Mouse (Mus musculus) colon, adult 2 months (tissue): ENCODE data around the gene Tbc1d13. TPM values are rescaled to one million over a fixed set of nuclear protein-coding genes. Genes with fewer than 3 reads are reported as not detected.

Experiments
- polyA plus RNA-seq: library from polyadenylated mRNA; depleted of rRNA; stranded (reverse); fragments of >200 nt; gene quantifications from 2 replicates; pipeline ENCODE4 v1.2.3, GENCODE M21; 2012; rRNA removed

The Tbc1d13 gene
- polyA plus RNA-seq, result 75.8 and 91.2 TPM in 2 replicates

GRCm38 (mm10) chr2:30133613-30134377, at the start of gene Tbc1d13:
Gene Tbc1d13, plus strand, starts transcription at chr2:30133746.

GRCm38 (mm10) chr2:30093471-30094207, 39.9 kb upstream of the Tbc1d13 start, which contains the start of gene Zdhhc12:
Gene Zdhhc12, minus strand, starts transcription at chr2:30093648.

GRCm38 (mm10) chr2:30124472-30125274, 8.9 kb upstream of the Tbc1d13 start, which contains the start of gene Zer1:
Gene Zer1, minus strand, starts transcription at chr2:30124585.

GRCm38 (mm10) chr2:30171371-30171996, 37.9 kb downstream of the Tbc1d13 start, which contains the start of gene Endog:
Gene Endog, plus strand, starts transcription at chr2:30171493.

GRCm38 (mm10) chr2:30177700-30178675, 44.4 kb downstream of the Tbc1d13 start, which contains the start of gene Spout1:
Gene Spout1, minus strand, starts transcription at chr2:30178459.

Other genes with a start within 250 kb of the Tbc1d13 start
- 16.4 and 21.7 TPM in 2 replicates for gene Odf2, start 244.5 kb upstream of the Tbc1d13 start, polyA plus RNA-seq
- 8.3 and 9.2 TPM in 2 replicates for gene Gle1, start 198.3 kb upstream of the Tbc1d13 start, polyA plus RNA-seq
- gene Sptan1, start 168.2 kb upstream of the Tbc1d13 start, polyA plus RNA-seq, result 160 and 186 TPM in 2 replicates
- gene Wdr34, start 84.9 kb upstream of the Tbc1d13 start, polyA plus RNA-seq, result 18.5 and 22.8 TPM in 2 replicates
- gene Set, start 76.4 kb upstream of the Tbc1d13 start, polyA plus RNA-seq, result 46.7 and 50.3 TPM in 2 replicates
- 14.7 and 16.2 TPM in 2 replicates for gene Pkn3, start 56.1 kb upstream of the Tbc1d13 start, polyA plus RNA-seq
- gene Zdhhc12, start 40.1 kb upstream of the Tbc1d13 start, polyA plus RNA-seq, result 85.4 and 112 TPM in 2 replicates
- 45.7 and 48.3 TPM in 2 replicates for gene Zer1, start 9.2 kb upstream of the Tbc1d13 start, polyA plus RNA-seq
- gene Endog, start 37.7 kb downstream of the Tbc1d13 start, polyA plus RNA-seq, result 83.8 and 112 TPM in 2 replicates
- 25.0 and 27.7 TPM in 2 replicates for gene Spout1, start 44.7 kb downstream of the Tbc1d13 start, polyA plus RNA-seq
- 48.9 and 55.1 TPM in 2 replicates for gene Kyat1, start 72.1 kb downstream of the Tbc1d13 start, polyA plus RNA-seq
- gene Lrrc8a, start 104.0 kb downstream of the Tbc1d13 start, polyA plus RNA-seq, result 38.6 and 42.1 TPM in 2 replicates
- 11.1 and 11.5 TPM in 2 replicates for gene Gm28035, start 106.8 kb downstream of the Tbc1d13 start, polyA plus RNA-seq
- 6.3 and 8.7 TPM in 2 replicates for gene Phyhd1, start 132.5 kb downstream of the Tbc1d13 start, polyA plus RNA-seq
- not detected in 2 replicates for gene Gm28038, start 147.3 kb downstream of the Tbc1d13 start, polyA plus RNA-seq
- gene Dolk, start 152.6 kb downstream of the Tbc1d13 start, polyA plus RNA-seq, result 15.6 and 20.9 TPM in 2 replicates
- 28.8 and 31.0 TPM in 2 replicates for gene Nup188, start 152.7 kb downstream of the Tbc1d13 start, polyA plus RNA-seq
- 246 and 269 TPM in 2 replicates for gene Sh3glb2, start 225.6 kb downstream of the Tbc1d13 start, polyA plus RNA-seq
- 34.0 and 36.3 TPM in 2 replicates for gene Miga2, start 230.5 kb downstream of the Tbc1d13 start, polyA plus RNA-seq